ENCODE assay signal across 8 mouse cellular contexts in genomic region chr19:55556168-55556999, GRCm38 (mm10).
DNase-seq lines count a peak whose midpoint lies in the region; ATAC-seq lines count a peak whose summit lies in the region.

No protein-coding gene starts in this region.

- intact Hi-C loops in left cerebral cortex, postnatal 36 days (cut with DNase I) = no loop called here

- peak overlapping the region; percentile 22; the same call in 1 of the 2 replicates for H3K4me3 ChIP-seq in heart, embryonic 16.5 days (ENCODE audit: low read length)
- H3K4me3 ChIP-seq in liver, embryonic 13.5 days (replicated peaks) = no peak overlapping the region

- peak; percentile 80 for ATAC-seq in heart, embryonic 16.5 days (replicated peaks; ENCODE audit: extremely low read depth, insufficient read depth, low FRiP score)
- ATAC-seq in liver, embryonic 13.5 days (ENCODE audit: low read depth) = peak; percentile 51
- no peak for ATAC-seq in erythroblast, adult 5-6 weeks (replicated peaks; ENCODE audit: low FRiP score, poor library complexity, severe bottlenecking)

- WGBS in heart, embryonic 16.5 days = 28% methylated on average over 21 of the region's 21 CpGs
- WGBS in liver, embryonic 13.5 days (ENCODE audit: insufficient replicate concordance) = 44% methylated on average over 21 of the region's 21 CpGs

- H3K9me3 ChIP-seq in heart, embryonic 16.5 days (replicated peaks; ENCODE audit: control insufficient read depth, low read length) = no peaks in the 10 kb centered on the region
- H3K9me3 ChIP-seq in liver, embryonic 13.5 days (replicated peaks) = no peaks in the 10 kb centered on the region

- DNase-seq in left cerebral cortex, adult 11 months (ENCODE audit: low spot score) = peak; percentile 26
- no peak for DNase-seq in left cerebral cortex, postnatal 36 days (ENCODE audit: low spot score in 2 of 2)
- peak; percentile 83 for DNase-seq in embryo, embryonic 9.5 days (ENCODE audit: extremely low spot score)
- DNase-seq in kidney, postnatal 25 days = peak; percentile 53 to 76
- DNase-seq in liver, embryonic 13.5 days = no peak
- DNase-seq in retina, postnatal 1 day = peak; percentile 99

- no peaks in the 10 kb centered on the region for H3K36me3 ChIP-seq in heart, embryonic 16.5 days (ENCODE audit: control insufficient read depth, insufficient read depth)
- no peaks in the 10 kb centered on the region for H3K36me3 ChIP-seq in liver, embryonic 13.5 days

- H3K27me3 ChIP-seq in heart, embryonic 16.5 days (ENCODE audit: control insufficient read depth, insufficient read depth, low read length) = 0 out of 2 replicates have a peak, but pooled peaks cover 2% of the 10 kb centered on the region
- H3K27me3 ChIP-seq in liver, embryonic 13.5 days = no peaks in the 10 kb centered on the region

- H3K9ac ChIP-seq in heart, embryonic 16.5 days (ENCODE audit: low read length) = peak overlapping the region; percentile 21; the same call in 1 of the 2 replicates
- H3K9ac ChIP-seq in liver, embryonic 13.5 days = no peak overlapping the region

- peak overlapping the region; percentile 53 for H3K4me2 ChIP-seq in heart, embryonic 16.5 days (ENCODE audit: low read depth, low read length)
- peak overlapping the region; percentile 33 for H3K4me2 ChIP-seq in liver, embryonic 13.5 days

- peak overlapping the region; percentile 58 for H3K27ac ChIP-seq in heart, embryonic 16.5 days (ENCODE audit: low read length)
- no peak overlapping the region for H3K27ac ChIP-seq in liver, embryonic 13.5 days

- peaks cover 18% of the 10 kb centered on the region for H3K4me1 ChIP-seq in heart, embryonic 16.5 days (ENCODE audit: control insufficient read depth, insufficient read depth, low read length)
- peaks cover 57% of the 10 kb centered on the region for H3K4me1 ChIP-seq in liver, embryonic 13.5 days (replicated peaks)

Comparison
In these comparisons a context has a peak if more than half of its experiments do, and no peak if none do; other contexts are left out.
1. DNase-seq: peak in left cerebral cortex, adult 11 months (single experiment), embryo, embryonic 9.5 days (single experiment), kidney, postnatal 25 days (2 of 2) and retina, postnatal 1 day (single experiment); none in left cerebral cortex, postnatal 36 days (0 of 2) and liver, embryonic 13.5 days (single experiment).